In the genomic region with DNA sequence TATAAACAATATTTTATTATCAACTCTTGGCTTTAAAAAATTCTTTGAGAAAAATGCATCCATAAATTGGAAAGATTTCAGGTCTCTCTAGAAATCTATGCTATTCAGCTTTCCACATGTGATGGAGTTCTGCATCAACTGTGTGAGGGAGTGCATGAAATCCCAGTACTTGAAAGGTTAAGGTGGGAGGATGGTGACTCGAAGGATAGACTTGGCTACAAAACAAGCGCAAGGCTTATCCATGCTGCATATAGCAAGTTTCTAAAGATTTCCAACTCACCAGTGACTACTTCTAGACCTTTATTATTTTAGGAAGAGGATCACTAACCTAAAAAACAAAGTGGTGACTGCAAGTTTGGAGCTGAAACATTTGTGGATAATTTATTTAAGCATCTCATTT, we compare ENCODE assay signal across 12 mouse cellular contexts.
"Had no signal": no experiment of that assay in that cellular context is flagged by ENCODE, and none has a peak within 500 bp of the region (broad histone marks: within the 10 kb centered on the region; RNA-seq: fewer than 3 reads in every experiment).

No protein-coding gene starts in this region.

- DNase-seq: left cerebral cortex, postnatal 4 days; liver; liver, embryonic 13.5 days; liver, postnatal 0 days; lung, adult 18-20 months; lung, adult 2 months; lung, embryonic 14.5 days; lung, postnatal 10 days; lung, postnatal 14 days; lung, postnatal 36 days; lung, postnatal 4 days; midbrain, embryonic 14.5 days had no signal
